Mouse (Mus musculus) T-helper 17 cell (primary cell): ENCODE results near the gene Col23a1.
"Not testable (repeated sequence)": the region's sequence is repeated elsewhere in the genome, so short reads cannot be mapped to it uniquely, and the experiment has no call there.

Experiments used
- in situ Hi-C, 2 experiments: fragments of 300-600 bp; cut with MboI, MseI; formaldehyde crosslinking; loops; 1 replicate in 1 of 2; 2 replicates in 1 of 2; pipeline ENCODE4 v1.15.1; 2025; ENCODE audit warnings: high pct_unique_total_duplicates in 2 of 2

The Col23a1 gene

DNA sequence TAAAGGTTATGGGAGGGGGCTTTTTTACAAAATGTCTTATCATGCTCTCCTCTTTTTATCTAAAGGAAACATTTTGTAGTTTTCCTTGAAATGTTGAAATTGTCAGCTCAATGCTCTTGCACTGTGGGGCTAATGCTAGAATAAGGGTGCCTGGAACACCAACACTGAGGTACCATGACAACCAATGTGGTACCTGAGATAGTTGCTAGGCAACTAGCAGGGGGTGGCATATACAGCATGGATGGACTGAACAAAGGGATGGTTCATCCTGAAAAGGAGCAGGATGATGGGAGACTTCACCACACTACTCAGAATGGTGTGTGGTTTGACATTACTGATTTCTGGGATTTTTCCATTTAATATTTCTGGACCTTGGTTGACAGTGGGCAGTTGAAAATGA lies 30.9 kb downstream of the Col23a1 start:
- in situ Hi-C loops = no loop called here

DNA sequence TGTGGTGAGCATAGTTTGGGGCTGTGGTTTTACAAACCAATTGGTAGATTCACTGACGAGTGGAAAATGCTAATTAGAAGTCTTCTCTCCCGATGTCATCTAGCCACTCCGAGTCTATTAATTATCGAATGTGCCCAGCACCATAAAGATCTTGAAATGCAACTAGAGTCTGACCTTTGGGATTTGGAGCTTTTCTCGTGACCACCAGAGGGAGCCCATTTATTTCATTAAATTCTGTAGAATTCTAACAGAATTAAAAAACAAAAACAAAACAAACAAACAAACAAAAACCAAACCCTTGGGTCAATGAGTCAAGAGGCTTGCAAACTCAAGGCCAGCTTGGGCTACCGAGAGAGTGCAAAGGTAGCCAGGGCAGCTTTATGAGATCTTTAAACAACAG lies 37.2 kb downstream of the Col23a1 start:
- in situ Hi-C loops = loop anchor here in 1 of 2 experiments (5.0 kb wide), 1 partner anchor 80 kb away; no protein-coding TSS in a partner anchor

DNA sequence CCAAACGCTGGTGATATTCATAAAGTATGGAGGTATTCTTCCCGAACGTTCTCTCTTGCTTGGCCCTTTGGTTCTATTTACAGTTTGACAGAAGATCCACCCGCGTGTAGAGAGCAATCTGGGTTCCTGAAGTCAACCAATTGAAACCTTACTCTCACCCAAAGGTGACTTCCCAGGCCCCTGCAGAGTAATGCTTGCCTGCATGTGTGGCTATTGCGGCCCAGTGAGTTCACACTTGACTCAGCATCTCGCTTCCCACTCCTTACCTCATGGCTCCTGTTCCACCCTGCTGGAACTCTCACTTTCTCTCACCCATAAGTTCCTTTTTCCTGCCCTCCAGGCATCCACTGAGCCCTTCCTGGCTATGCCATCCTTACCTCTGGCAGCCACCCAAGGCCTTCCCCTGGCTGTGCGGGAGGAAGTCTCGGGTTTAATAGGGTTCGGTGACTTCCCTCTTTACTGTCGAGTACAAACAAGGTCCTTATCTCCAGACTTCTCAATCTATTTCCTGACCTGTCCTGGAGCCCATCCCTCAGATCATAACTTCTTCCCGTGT lies 38.7 kb downstream of the Col23a1 start:
- in situ Hi-C loops = loop anchor here in 1 of 2 experiments (5.0 kb wide), 1 partner anchor 81 kb away; no protein-coding TSS in a partner anchor

DNA sequence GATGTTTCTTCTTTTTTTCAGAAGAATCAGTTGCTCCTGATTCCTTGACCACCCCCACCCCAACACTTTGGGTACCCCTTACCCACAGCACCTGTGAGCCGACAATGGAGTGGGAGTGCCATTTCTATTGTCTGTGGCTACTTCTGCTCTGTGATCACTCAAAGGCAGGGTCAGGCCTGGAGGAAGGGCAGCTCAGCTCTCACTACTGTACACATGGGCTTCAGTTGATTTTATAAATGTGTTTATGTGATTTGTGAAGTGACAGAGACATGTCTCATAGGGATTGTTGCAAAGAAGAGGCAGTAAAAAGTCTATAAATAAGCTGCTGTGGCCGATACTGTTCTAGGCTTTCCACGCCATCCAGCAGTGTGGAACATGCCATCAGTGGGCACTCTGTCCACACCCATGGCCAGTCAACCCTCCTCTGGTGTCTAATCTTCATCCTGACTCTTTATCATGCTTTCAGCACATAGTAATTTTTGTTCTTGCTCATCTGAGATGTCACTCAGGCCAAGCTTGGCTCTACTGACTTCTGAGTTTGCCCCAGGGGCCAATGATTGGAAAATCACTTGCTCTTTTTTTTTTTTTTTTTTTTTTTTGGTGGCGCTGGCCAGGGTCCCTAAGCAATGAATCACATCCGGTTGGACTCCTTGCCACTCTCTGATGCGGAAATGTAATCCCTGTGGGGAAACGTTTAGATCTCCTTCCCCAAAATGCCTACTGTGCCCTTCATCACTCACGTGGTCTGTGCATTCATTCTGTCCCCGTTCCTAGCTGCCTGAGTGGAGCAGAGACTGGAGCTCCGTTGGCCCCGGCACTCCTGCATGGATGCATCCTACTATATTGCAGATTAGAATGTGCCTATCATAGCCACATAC lies 40.4 kb downstream of the Col23a1 start:
- in situ Hi-C loops = loop anchor here in 1 of 2 experiments (5.0 kb wide), 1 partner anchor 83 kb away; no protein-coding TSS in a partner anchor

DNA sequence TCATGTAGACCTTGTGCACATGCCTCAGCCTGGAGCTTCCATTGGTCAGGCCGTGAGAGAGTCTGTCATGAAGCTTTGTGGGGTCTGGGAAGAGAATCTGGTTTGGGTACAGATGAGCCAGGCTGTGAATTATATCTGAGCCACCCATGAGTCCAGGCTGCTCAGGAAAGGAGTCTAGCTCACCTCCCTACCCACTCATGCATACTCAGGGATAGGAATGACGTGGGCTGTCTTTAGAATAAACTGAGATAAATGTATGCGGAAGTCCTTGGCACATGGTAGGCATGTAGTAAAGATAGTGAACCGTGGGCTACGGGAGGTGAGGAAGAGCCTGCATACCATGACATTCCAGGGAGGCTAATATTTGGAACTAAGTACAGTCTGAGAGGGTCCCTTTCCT lies 44.3 kb downstream of the Col23a1 start:
- in situ Hi-C loops = no loop called here

DNA sequence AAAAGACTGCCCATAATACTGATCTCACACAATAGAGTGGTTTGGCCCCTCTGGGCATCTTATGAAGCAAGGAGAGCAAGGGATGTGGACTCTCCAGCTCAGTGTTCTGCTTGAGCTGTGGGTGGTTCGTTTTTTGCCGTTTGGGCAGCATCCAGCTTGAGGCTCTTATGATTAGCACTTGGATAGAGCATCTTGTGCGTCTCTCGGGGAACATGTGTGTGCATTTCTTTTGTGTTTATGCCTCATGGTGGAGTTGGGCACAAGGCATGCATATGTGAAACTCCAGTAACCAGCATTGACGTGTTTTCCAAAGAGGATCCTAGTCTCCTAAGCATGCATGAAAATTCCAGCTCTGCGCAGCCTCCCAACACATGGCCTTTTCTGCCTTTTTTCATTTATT lies 47.9 kb downstream of the Col23a1 start:
- in situ Hi-C loops = no loop called here

DNA sequence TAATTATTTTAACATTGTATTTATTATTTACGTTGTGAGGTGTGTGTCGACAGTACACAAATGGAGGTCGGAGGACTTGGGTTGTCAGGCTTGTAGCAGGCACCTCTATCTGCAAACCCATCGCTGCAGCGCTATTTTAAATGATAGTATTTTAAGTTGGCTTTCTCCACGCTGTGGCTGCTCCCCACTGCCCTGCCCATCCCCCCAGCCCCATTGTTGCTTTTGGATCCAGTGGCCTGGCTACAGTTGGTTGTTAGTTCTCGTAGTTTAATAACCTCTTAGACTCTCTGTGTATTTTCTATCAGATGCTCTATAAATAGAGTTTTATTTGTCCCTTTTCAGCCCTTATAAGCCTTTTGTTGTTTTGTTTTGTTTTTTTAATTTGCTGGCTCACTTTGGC lies 48.7 kb downstream of the Col23a1 start:
- in situ Hi-C loops = no loop called here

DNA sequence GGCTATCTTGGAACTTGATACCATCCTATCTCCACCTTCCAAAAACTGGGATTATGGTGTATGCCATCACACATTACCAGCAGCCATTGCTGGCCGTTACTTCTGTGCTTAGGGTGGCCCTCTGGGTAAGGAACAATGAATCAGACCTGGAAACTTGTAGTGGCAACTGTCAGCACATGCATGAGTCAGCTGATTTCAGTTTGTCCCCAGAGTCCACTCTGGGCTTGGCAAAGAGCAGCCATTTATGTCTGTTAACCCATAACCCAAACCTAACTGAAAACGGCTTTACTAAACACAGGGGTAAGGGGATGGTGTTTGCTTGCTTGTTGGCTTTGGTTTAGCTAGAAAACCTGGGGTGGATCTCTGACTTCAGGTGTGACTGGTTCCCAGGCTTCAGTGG lies 51.4 kb downstream of the Col23a1 start:
- in situ Hi-C loops = no loop called here

DNA sequence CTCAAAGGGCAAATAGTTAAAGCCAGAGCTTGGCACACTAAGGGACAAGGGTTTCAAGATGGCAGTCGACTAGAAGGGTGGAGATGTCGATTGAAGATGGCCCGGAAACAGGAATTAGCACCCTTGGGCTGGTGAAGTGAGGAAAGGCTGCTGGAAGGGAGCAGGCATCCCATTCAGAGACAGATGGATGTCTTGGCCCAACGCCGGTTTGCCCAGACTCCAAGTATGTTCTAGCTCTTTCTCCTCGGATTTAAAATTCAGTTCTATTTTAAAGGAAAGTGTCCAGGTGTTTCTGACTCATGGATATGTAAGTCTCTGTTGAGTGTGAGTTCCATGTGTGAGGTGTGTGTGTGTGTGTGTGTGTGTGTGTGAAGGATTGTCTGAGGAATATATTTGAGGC lies 53.1 kb downstream of the Col23a1 start:
- in situ Hi-C loops = no loop called here

DNA sequence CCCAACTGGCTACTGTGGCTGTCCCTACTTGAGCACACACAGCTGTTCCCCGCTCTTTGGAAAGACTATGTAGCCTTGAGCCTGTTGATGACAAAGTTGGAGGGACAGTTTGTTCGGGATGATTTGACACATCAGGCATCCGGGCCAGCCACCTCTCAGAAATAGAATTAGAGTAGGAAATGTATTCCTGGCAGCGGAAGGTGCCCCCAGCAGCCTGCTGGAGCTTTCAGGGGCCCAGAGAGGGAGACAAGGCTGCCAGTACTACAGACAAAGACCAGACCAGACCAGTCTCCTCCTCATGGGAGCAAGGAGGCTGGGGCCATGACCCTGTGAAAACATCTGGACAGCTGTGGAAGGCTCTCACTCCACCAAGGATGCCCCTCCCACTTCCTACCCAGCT lies 53.6 kb downstream of the Col23a1 start:
- in situ Hi-C loops = no loop called here

DNA sequence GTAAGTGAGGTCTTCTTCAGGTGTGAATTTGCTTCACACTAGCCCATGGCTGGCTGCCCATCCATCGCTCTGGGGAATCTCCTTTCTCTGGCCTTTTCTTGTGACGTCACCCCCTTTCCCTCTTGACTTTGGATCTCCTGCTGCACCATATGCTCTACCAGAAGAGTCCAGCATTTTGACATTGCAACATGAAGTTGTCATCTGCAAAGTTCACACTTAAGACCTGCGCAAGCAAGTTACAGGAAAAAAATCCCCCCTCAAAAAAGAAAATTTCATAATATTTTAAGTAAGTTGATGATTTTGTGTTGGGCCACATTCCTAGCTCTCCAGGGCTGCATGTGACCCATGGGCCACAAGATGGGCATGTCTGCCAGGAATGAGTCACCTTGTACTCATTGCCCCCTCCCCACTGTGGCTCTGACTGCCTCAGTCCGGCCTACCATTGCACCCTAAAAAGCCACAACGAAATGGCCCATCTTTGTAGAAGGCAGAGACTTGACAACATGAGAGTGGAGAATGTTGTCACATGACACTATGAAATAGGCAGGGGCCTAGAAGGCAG lies 54.1 kb downstream of the Col23a1 start:
- in situ Hi-C loops = no loop called here

DNA sequence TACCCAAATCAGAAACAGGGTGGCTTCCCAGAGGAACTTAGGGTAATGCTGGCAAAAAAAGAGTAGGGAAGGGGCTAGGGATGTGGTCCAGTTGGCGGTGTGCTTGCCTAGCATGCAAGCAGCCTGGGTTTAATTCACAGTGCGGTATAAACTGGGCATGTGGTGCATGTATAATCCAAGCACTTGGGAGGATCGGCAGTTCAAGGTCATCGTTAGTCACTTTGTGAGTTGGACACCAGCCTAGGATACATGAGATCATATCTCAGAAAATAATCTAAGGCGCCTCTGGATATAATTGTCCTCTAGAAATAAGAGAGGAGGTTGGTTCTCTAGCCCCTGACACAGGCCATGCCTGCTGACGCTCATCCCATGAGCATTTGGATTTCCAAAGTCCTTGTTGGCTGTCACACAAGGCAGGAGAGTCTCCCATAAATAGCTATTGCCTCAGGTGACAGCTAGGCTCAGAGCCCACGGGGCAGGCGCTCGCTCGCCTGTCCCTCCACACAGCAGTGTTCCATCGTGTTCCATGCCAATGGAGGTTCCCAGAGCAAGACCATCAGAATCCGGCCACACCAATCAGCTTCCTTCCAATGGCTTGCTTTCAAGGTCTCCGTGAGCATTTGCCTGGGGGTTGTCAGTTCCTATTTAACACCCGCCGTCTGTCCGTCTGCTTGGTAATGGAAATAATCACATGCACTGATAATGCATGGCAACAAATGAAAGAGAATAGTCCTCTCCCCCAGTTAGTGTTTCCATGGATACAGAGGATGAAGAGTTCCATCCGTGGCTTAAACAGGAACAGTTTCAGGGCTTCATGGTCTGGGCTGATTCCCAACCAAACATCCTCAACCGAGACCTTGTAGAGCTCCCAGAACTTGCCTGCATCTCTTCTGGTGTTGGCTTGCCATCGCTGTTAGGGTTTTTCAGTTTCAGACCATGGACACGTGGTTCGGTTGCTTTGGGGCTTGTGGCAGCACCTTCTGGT lies 56.1 kb downstream of the Col23a1 start:
- in situ Hi-C loops = no loop called here

DNA sequence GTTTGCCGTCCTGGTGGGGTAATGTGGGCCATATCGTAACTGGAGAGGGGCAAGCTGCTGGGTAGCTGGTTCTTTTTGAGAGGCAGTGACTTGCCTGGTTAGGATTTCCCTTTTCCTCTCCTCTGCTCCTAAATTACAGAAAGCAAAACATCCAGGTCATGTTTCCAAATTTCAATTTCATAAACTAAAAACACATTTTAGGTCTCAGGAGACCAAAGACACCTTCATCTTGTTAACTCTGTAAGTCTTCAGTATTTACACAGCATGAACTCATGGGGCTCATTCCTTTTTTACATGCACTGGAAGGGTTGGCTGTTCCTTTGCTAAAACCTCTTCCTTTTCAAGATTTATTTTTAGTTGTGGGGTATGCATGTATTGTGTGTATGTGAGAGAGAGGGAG lies 58.0 kb downstream of the Col23a1 start:
- in situ Hi-C loops = no loop called here

DNA sequence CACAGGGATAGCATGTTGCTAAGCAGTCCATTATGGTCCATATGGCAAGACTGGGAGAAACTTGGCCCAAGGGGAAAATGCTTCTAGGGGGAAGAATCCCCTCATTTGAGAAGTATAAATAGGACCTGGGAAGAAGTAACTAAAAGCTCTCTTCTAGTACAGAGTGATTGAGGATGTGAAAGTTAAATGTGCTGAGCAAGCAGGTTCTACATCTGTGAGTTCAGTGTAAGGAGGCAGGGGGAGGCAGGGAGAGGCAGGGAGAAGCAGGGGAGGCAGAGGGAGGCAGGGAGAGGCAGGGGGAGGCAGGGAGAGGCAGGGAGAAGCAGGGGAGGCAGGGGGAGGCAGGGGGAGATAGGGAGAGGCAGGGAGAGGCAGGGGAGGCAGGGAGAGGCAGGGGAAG lies 59.9 kb downstream of the Col23a1 start:
- in situ Hi-C loops = no loop called here

DNA sequence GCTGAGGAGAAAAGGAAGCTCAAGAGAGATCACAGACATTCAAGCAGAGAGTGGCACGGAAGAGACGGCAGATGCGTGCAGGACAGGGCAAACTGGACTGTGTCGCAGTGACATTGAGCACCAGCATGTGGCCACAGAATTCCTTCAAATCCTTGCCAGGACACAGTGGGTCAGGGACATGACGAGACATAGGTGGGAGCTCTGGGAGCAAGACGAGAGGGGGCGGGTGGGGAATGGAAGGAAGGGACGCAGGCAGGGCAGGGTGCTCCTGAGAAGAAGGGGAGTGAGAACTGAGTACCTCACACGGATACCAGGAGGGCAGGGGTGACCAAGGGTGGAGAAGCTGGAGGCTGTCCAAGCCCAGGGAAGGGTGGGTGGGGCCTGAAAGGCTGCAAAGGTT lies 61.4 kb downstream of the Col23a1 start:
- in situ Hi-C loops = no loop called here

DNA sequence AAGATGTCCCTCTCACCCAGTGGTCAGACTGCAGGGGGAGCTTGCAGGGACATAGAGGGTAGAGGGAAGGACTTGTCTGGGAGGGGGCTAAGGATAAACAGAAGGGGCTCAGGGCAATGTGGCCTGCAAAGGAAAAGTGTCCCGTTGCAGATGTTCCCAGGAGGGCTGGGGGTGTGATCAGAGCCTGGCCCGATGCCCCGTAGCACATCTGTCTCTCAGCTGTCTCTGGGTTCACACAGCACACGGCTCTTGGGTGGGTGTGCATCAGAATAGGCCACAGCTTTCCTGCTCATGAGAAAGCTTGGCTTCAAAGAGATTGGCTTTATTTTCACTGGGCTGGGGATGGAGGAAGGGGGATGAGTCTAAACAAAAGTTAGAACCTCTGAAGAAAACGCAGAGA lies 62.1 kb downstream of the Col23a1 start:
- in situ Hi-C loops = no loop called here

DNA sequence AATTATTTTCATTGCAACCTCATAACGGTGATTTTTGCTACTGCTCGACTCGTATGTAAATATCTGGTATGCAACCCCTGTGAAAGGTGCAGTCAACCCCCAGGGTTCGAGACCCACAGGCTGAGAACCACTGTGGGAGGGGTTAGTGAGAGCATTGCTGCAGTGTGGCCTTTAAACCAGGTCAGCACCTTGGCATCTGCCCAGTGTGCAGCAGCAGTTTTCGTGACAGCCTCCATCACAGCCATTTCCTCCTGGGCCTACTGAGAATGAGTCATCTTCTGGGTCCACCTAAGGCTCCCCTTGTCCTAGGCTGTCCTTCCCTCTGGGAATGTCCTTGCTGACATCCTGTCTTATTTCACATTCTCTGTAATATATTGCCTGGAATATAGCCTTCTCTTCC lies 64.0 kb downstream of the Col23a1 start:
- in situ Hi-C loops = no loop called here

DNA sequence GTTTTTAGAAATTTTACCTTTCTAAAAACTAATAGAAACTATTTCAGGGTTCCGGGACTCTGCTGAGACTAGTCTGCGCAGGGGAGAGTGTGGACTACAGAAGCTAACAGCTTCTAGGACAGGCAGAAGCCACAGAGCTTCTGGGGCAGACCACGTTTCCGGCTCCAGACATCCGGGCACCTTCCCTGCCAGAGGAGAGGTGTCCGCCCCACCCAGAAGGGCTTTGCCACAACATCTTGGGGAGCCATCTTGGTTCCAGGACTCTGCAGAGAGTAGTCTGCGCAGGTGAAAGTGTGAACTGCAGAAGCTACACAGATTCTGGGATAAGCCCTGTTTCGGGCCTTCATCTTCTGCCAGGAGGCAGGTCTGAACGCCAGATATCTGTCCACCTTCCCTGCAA lies 69.3 kb downstream of the Col23a1 start:
- in situ Hi-C loops = not testable (repeated sequence)

DNA sequence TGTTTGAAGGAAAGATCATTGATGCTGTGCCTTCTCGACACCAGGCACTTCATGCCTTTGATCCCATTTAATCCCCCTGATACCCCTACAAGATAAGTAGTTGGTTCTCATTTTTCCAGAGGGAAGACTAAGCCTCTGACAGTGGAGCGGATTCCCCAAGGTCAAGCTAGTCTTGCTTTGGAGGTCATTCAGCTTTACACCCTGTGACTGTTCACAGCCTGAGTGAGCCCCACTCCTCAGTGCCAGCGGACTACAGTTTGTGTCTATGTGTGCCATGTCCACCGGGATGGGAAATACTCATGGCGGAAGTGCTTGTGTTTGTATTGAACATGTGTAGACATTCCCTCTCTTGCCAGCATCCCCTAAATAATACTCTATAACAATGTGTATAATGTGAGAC lies 74.6 kb downstream of the Col23a1 start:
- in situ Hi-C loops = no loop called here

DNA sequence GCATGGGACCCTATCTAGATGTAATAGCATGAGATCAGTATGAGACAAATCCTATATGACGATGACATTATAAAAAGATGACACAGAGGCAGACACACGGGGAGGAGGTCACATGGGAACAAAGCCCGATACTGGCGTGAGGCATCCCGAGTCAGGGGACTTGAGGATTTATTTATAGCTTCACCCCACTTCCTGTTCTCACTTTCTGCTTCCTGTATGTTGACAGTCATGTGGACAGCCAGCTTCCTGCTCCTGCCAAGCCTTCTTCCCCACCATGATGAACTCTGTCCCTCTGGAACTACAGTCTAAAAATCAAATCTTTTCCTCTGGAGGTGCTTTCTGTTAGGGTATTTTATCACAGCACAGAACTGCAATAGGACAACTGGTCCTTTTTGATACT lies 77.6 kb downstream of the Col23a1 start:
- in situ Hi-C loops = no loop called here

DNA sequence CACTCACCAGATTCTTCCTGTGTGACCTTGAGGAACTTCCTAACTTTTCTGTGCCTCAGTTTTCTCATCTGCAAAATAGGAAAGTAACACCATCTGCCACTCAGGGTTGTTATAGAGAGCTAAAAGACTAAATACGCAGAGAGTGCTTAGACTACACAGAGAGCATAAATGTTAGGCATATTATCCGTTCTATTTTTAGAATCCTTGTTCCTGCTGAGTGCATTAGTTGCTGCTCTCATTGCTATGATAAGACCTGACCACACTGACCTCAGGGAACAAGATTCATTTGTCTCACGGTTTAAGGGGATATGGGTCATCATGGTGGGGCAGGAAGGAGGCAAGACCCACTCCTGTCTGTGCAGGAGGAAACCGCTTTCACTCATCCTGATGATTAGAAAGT lies 80.6 kb downstream of the Col23a1 start:
- in situ Hi-C loops = no loop called here

DNA sequence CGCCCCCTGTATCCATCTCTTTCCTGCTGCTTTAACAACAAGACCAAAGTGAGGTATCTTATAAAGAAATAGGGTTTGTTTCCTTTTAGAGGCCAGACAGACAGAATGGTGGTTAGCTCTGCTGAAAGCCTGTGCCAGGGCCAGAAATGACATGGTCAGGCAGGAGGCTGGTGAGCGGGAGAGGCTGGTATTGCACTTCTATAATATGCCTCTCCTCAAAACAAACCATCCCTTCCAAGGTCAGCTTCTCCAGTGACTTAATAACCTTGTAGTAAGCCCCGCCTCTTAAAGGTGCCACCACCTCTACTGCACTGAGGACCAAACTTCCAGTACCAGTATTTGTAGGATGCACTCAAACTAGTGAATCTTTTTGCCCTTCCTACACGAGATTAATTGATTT lies 81.6 kb downstream of the Col23a1 start:
- in situ Hi-C loops = no loop called here
